Mouse (Mus musculus) midbrain, embryonic 11.5 days (tissue): Measurements from ENCODE around the gene Ankmy1. TPM values are rescaled to one million over a fixed set of nuclear protein-coding genes. Genes with fewer than 3 reads are reported as not detected.

Experiments used
- ATAC-seq: fragments of 200-750 bp; cut with Nextera tagmentation; 2 replicates; pipeline ENCODE4 v1.8.0; 2017; ENCODE audit warnings: moderate TSS enrichment, moderate library complexity; ENCODE audit not compliant: low FRiP score
- DNase-seq: peaks from one replicate; pipeline ENCODE4 v3.0.0; 2015; ENCODE audit warnings: low spot score; ENCODE audit errors: missing footprints
- H3K27ac ChIP-seq: fragments of 300-500 bp; sonication (generic); 2 replicates; pipeline ENCODE4 v1.5.1; 2014; ENCODE audit warnings: low read depth, low read length
- H3K27me3 ChIP-seq: fragments of 300-500 bp; sonication (generic); 2 replicates; pipeline ENCODE4 v1.6.1; 2014; ENCODE audit warnings: mild to moderate bottlenecking, low read length, moderate library complexity, mixed read lengths; ENCODE audit not compliant: control insufficient read depth, insufficient read depth
- H3K36me3 ChIP-seq: fragments of 300-500 bp; sonication (generic); 2 replicates; pipeline ENCODE4 v1.6.1; 2014; ENCODE audit warnings: mild to moderate bottlenecking, low read length, moderate library complexity, mixed read lengths; ENCODE audit not compliant: control insufficient read depth, insufficient read depth
- H3K4me1 ChIP-seq: fragments of 300-500 bp; sonication (generic); 2 replicates; pipeline ENCODE4 v1.6.1; 2014; ENCODE audit warnings: low read length; ENCODE audit not compliant: control insufficient read depth, insufficient read depth
- H3K4me2 ChIP-seq: fragments of 300-500 bp; sonication (generic); 2 replicates; pipeline ENCODE4 v1.6.1; 2014; ENCODE audit warnings: mild to moderate bottlenecking, moderate library complexity
- H3K4me3 ChIP-seq: fragments of 300-500 bp; sonication (generic); 2 replicates; pipeline ENCODE4 v1.5.1; 2014; ENCODE audit warnings: low read depth, low read length
- H3K9ac ChIP-seq: fragments of 300-500 bp; sonication (generic); 2 replicates; pipeline ENCODE4 v1.6.1; 2014; ENCODE audit warnings: low read length
- H3K9me3 ChIP-seq: fragments of 300-500 bp; sonication (generic); 2 replicates; pipeline ENCODE4 v1.6.1; 2016; ENCODE audit warnings: low read length; ENCODE audit not compliant: control insufficient read depth
- WGBS: fragments of 180-500 bp; shearing (Covaris S2); extraction: QIAGEN DNeasy Blood & Tissue Kit; methylation state at CpG from one replicate; pipeline ENCODE4 v1.1.7; 2014; 5-methylcytosine and 5-hydroxymethylcytosine counted together
- polyA plus RNA-seq: library from polyadenylated mRNA; unstranded; fragments of >200 nt; fragmentation: Nextera tagmentation; extraction: Ambion mirVana; gene quantifications from 2 replicates; pipeline ENCODE4 v1.2.1, GENCODE M21; 2014

The Ankmy1 gene
- polyA plus RNA-seq, 1 experiment from 2014 or later = 0.68 TPM

GRCm38 (mm10) chr1:92881982-92882381 lies 20.7 kb downstream of the Ankmy1 start:
- DNase-seq = no peak
- H3K4me3 ChIP-seq = no peak overlapping the region
- no peaks in the 10 kb centered on the region for H3K36me3 ChIP-seq

GRCm38 (mm10) chr1:92880101-92880500 lies 22.6 kb downstream of the Ankmy1 start:
- ATAC-seq = no peak
- H3K4me3 ChIP-seq = no peak overlapping the region
- no peaks in the 10 kb centered on the region for H3K36me3 ChIP-seq
- no peak overlapping the region for H3K4me2 ChIP-seq
- DNase-seq = no peak
- no peaks in the 10 kb centered on the region for H3K27me3 ChIP-seq
- no peaks in the 10 kb centered on the region for H3K9me3 ChIP-seq
- no peaks in the 10 kb centered on the region for H3K4me1 ChIP-seq
- H3K27ac ChIP-seq = no peak overlapping the region
- no peak overlapping the region for H3K9ac ChIP-seq
- WGBS = 80% methylated on average over 5 of the region's 5 CpGs

More at GRCm38 (mm10) chr1:92881982-92882381, 20.7 kb downstream of the Ankmy1 start:
- H3K27ac ChIP-seq = no peak overlapping the region
- ATAC-seq = no peak
- no peak overlapping the region for H3K4me2 ChIP-seq
- H3K4me1 ChIP-seq = no peaks in the 10 kb centered on the region
- H3K9me3 ChIP-seq = no peaks in the 10 kb centered on the region
- 89% methylated on average over 6 of the region's 6 CpGs for WGBS
- no peak overlapping the region for H3K9ac ChIP-seq
- H3K27me3 ChIP-seq = no peaks in the 10 kb centered on the region

GRCm38 (mm10) chr1:92879266-92879665 lies 23.4 kb downstream of the Ankmy1 start:
- Histone ChIP-seq H3K4me2 (no peak overlapping the region), H3K27ac (no peak overlapping the region), H3K4me1 (no peaks in the 10 kb centered on the region), H3K4me3 (no peak overlapping the region), H3K9ac (no peak overlapping the region), H3K36me3 (no peaks in the 10 kb centered on the region), H3K9me3 (no peaks in the 10 kb centered on the region), H3K27me3 (no peaks in the 10 kb centered on the region)
- 89% methylated on average over 12 of the region's 12 CpGs for WGBS
- no peak for DNase-seq
- no peak for ATAC-seq

GRCm38 (mm10) chr1:92878066-92878741 lies 24.5 kb downstream of the Ankmy1 start:
- H3K27ac ChIP-seq = no peak overlapping the region
- DNase-seq (no peak), ATAC-seq (no peak)
- H3K9ac ChIP-seq = no peak overlapping the region
- H3K4me1 ChIP-seq = no peaks in the 10 kb centered on the region
- 91% methylated on average over 13 of the region's 13 CpGs for WGBS
- H3K4me3 ChIP-seq = no peak overlapping the region
- no peaks in the 10 kb centered on the region for H3K9me3 ChIP-seq
- H3K36me3 ChIP-seq = no peaks in the 10 kb centered on the region
- no peak overlapping the region for H3K4me2 ChIP-seq
- no peaks in the 10 kb centered on the region for H3K27me3 ChIP-seq

- ATAC-seq (no peak), DNase-seq (no peak)
- Histone ChIP-seq H3K4me3 (no peak overlapping the region), H3K27me3 (no peaks in the 10 kb centered on the region), H3K36me3 (no peaks in the 10 kb centered on the region), H3K9ac (no peak overlapping the region), H3K27ac (no peak overlapping the region), H3K4me2 (no peak overlapping the region), H3K4me1 (no peaks in the 10 kb centered on the region), H3K9me3 (no peaks in the 10 kb centered on the region)
- 73% methylated on average over 12 of the region's 12 CpGs for WGBS
Measured at GRCm38 (mm10) chr1:92877431-92877978, 25.2 kb downstream of the Ankmy1 start.

GRCm38 (mm10) chr1:92875360-92876111 lies 27.2 kb downstream of the Ankmy1 start:
- 85% methylated on average over 8 of the region's 8 CpGs for WGBS
- H3K4me1 ChIP-seq = no peaks in the 10 kb centered on the region
- H3K9me3 ChIP-seq = no peaks in the 10 kb centered on the region
- H3K27ac ChIP-seq = no peak overlapping the region
- ATAC-seq (no peak), DNase-seq (no peak)
- no peak overlapping the region for H3K4me2 ChIP-seq
- no peaks in the 10 kb centered on the region for H3K36me3 ChIP-seq
- no peaks in the 10 kb centered on the region for H3K27me3 ChIP-seq
- no peak overlapping the region for H3K4me3 ChIP-seq
- H3K9ac ChIP-seq = no peak overlapping the region

- Histone ChIP-seq H3K27me3 (no peaks in the 10 kb centered on the region), H3K36me3 (no peaks in the 10 kb centered on the region), H3K4me1 (no peaks in the 10 kb centered on the region), H3K9me3 (no peaks in the 10 kb centered on the region), H3K4me2 (no peak overlapping the region), H3K4me3 (no peak overlapping the region), H3K27ac (no peak overlapping the region), H3K9ac (no peak overlapping the region)
- WGBS = 55% methylated on average over 3 of the region's 3 CpGs
- DNase-seq = no peak
- no peak for ATAC-seq
Measured at GRCm38 (mm10) chr1:92874011-92874410, 28.7 kb downstream of the Ankmy1 start.

GRCm38 (mm10) chr1:92872666-92873065 lies 30.0 kb downstream of the Ankmy1 start:
- Histone ChIP-seq H3K27ac (no peak overlapping the region), H3K4me3 (no peak overlapping the region), H3K36me3 (no peaks in the 10 kb centered on the region), H3K4me1 (no peaks in the 10 kb centered on the region), H3K9me3 (no peaks in the 10 kb centered on the region), H3K9ac (no peak overlapping the region), H3K4me2 (no peak overlapping the region), H3K27me3 (no peaks in the 10 kb centered on the region)
- no peak for DNase-seq
- WGBS = 89% methylated on average over 7 of the region's 7 CpGs
- ATAC-seq = no peak

GRCm38 (mm10) chr1:92869985-92870384 lies 32.7 kb downstream of the Ankmy1 start:
- 75% methylated on average over 2 of the region's 2 CpGs for WGBS
- H3K9ac ChIP-seq = no peak overlapping the region
- H3K27ac ChIP-seq = no peak overlapping the region
- no peaks in the 10 kb centered on the region for H3K36me3 ChIP-seq
- no peaks in the 10 kb centered on the region for H3K4me1 ChIP-seq
- H3K4me2 ChIP-seq = no peak overlapping the region
- no peak overlapping the region for H3K4me3 ChIP-seq
- ATAC-seq (no peak), DNase-seq (no peak)
- H3K27me3 ChIP-seq = no peaks in the 10 kb centered on the region
- H3K9me3 ChIP-seq = no peaks in the 10 kb centered on the region
